Mouse (Mus musculus): Measurements from ENCODE around the gene Traf5. TPM values are rescaled to one million over a fixed set of nuclear protein-coding genes. Genes with fewer than 3 reads are reported as not detected.
A peak's percentile ranks its signal among the peaks of the same experiment; 100 is the strongest.

Gene Traf5
- polyA plus RNA-seq, 1 experiment from 2014 or later: 2.3 TPM

DNA sequence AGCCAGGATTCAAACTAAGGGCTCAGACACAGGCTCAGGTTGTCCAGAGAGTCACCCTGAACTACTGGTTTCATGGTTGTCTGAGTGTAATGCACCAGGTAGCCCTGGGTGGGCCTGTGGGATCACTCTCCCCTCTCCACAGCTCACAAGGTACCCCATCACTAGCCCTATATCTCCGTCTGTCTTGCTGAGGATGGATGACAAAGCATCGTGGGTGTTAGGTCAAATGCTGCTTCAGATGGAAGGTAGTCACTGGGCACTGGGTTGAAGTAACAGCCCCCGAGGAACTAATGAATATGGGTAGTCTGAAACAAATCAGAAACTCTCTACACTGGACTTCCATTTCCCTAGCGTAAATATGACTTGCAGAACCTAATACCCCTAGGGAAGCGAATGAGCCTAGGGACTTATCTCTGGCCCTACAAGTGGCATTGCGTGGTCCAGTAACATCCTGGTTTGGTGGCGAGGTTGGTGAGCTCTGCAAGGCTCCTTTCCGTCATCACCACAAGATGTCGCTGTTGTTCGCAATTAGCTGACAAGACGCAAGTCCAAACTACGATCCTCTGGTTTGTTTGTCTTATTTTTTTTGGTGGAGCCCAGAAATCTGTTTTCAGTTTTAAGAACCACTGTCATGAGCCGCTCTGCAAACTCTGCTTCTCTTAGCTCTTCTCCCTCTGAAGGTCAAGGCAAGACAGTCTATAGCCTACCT, 127.4 kb downstream of the Traf5 start:
- Histone ChIP-seq H3K4me1 (peaks cover 12% of the 10 kb centered on the region), H3K27me3 (ENCODE audit: poor library complexity, severe bottlenecking) (no peaks in the 10 kb centered on the region)
- WGBS: 19% methylated on average over 13 of the region's 13 CpGs

DNA sequence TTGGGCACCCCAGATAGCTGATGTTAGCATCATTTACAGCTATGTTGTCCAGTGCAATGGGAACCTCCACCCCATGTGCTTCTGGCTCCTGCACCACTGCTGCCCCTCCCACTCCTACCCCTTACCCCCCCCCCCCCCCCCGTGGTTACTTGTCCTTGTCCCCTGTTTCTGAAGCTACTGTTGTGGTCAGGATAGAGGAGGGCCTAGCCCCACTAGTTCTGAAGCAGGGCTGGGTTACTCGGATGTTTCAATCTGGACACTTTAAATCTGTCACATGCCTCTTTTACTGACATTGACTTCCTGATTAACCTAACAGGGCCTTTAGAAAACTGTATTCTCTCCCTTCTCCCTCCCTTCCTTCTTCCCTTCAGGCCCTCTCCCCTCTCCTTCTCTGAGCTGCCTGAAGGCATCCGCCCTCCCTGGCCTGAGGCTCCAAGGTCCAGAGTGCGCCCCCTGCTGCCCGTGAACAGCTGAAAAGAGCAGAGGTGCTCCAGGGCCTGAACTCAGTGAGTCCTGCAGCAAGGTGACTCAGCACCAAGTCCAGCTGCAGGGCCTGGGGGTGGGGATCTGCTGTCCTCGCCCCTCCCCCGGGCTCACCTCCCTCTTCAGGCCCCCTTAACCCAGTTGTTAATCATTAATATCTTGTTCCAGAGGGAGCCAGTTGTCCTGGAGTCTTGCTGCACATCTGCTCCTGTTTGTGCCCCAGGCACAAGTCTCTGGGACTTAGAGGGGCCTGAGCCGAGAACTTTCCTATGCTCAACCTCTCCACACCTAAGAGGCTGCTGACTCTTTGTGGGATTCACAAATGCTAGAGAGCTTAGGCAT, 128.2 kb downstream of the Traf5 start:
- no peak overlapping the region for H3K4me3 ChIP-seq
- no peaks in the 10 kb centered on the region for H3K9me3 ChIP-seq
- WGBS: 27% methylated on average over 8 of the region's 8 CpGs
- H3K36me3 ChIP-seq (replicated peaks): no peaks in the 10 kb centered on the region
- H3K27ac ChIP-seq: no peak overlapping the region
- DNase-seq (ENCODE audit: extremely low spot score, low spot score): peak; percentile 79
- no peaks in the 10 kb centered on the region for H3K27me3 ChIP-seq (ENCODE audit: poor library complexity, severe bottlenecking)
- peaks cover 8% of the 10 kb centered on the region; the same call in 1 of the 2 replicates for H3K4me1 ChIP-seq

More for the DNA sequence above, 127.4 kb downstream of the Traf5 start:
- no peaks in the 10 kb centered on the region for H3K9me3 ChIP-seq
- DNase-seq (ENCODE audit: extremely low spot score, low spot score): peak; percentile 76
- no peaks in the 10 kb centered on the region for H3K36me3 ChIP-seq (replicated peaks)
- no peak overlapping the region for H3K4me3 ChIP-seq
- no peak overlapping the region for H3K27ac ChIP-seq

DNA sequence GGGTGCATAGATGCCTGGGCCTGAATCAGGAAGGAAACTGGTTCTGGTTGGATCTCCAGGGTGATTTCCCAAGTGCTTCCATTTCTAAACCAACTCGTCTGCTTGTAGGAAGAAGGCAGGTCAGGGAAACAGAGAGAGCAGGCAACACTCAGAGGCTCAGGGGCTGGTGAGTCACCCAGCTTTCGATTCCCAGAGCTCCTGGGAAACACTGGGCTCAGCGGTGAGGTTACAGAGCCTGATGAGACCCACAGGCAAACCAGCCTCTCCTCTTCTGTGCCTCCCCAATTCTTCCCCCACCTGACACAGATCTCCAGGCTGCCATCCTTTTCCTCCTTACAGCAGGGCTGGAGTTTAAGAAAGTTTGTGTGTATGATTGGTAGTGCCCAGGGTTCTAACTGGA, 128.9 kb downstream of the Traf5 start:
- 84% methylated on average over 3 of the region's 3 CpGs for WGBS
- no peak for DNase-seq (ENCODE audit: extremely low spot score, low spot score)
- Histone ChIP-seq H3K4me1 (peaks cover 8% of the 10 kb centered on the region; the same call in 1 of the 2 replicates), H3K27me3 (ENCODE audit: poor library complexity, severe bottlenecking) (no peaks in the 10 kb centered on the region), H3K27ac (no peak overlapping the region), H3K36me3 (replicated peaks) (no peaks in the 10 kb centered on the region), H3K4me3 (no peak overlapping the region), H3K9me3 (no peaks in the 10 kb centered on the region)

DNA sequence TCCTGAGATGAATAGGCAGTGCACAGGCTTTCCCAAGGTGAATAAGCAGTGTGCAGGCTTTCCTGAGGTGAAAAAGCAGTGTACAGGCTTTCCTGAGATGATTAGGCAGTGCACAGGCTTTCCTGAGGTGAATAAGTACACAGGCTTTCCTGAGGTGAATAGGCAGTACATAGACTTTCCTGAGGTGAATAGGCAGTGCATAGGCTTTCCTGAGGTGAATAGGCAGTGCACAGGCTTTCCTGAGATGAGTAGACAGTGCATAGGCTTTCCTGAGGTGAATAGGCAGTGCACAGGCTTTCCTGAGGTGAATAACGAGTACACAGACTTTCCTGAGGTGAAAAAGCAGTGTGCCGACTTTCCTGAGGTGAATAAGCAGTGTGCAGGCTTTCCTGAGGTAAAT, 131.4 kb downstream of the Traf5 start:
- Histone ChIP-seq H3K36me3 (replicated peaks) (no peaks in the 10 kb centered on the region), H3K4me1 (peaks cover 8% of the 10 kb centered on the region; the same call in 1 of the 2 replicates), H3K27me3 (ENCODE audit: poor library complexity, severe bottlenecking) (no peaks in the 10 kb centered on the region), H3K9me3 (no peaks in the 10 kb centered on the region), H3K4me3 (no peak overlapping the region), H3K27ac (no peak overlapping the region)
- 63% methylated on average over 2 of the region's 2 CpGs for WGBS
- no peak for DNase-seq (ENCODE audit: extremely low spot score, low spot score)

DNA sequence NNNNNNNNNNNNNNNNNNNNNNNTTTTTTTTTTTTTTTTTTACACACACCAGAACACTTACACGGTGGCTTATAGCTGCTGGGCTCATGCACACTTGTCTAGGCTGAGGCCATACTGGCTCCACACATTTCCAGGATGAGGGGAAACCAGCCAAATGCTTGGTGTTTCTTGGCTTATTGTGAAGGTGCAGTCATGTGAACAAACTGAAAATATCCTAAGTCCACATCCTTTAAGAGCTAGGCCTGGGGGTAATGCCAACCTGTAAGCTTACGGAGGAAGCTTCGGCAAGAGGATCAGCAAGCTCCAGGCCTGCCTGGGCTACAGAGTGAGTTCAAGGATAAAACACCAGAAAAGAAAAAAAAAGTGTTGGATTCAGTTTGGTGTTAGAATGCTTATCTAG, 135.0 kb downstream of the Traf5 start:
- Histone ChIP-seq H3K27ac (no peak overlapping the region), H3K27me3 (ENCODE audit: poor library complexity, severe bottlenecking) (no peaks in the 10 kb centered on the region), H3K9me3 (no peaks in the 10 kb centered on the region), H3K36me3 (replicated peaks) (no peaks in the 10 kb centered on the region), H3K4me3 (no peak overlapping the region), H3K4me1 (0 out of 2 replicates have a peak, but pooled peaks cover 5% of the 10 kb centered on the region)
- no peak for DNase-seq (ENCODE audit: extremely low spot score, low spot score)
- 96% methylated on average over 3 of the region's 3 CpGs for WGBS

DNA sequence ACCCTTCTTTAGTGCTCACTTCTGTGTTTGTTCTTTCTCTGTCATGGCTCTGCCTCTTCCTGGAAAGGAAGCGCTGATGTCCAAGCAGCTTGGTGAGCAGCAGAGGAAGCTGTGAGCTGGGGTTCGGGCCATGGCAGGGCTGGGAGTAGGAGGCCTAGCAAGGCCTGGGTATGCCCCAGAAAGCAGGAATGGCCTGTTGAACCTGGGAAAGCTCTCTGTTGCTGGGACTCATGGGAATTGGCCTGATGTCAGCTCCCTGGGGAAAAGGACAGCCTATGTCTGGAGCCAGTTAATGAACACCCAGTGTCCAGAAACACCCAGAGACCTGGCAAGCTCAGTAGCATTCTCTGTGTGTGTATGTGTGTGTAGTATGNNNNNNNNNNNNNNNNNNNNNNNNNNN, 135.5 kb downstream of the Traf5 start:
- DNase-seq (ENCODE audit: extremely low spot score, low spot score): no peak
- Histone ChIP-seq H3K4me1 (0 out of 2 replicates have a peak, but pooled peaks cover 5% of the 10 kb centered on the region), H3K27ac (no peak overlapping the region), H3K9me3 (no peaks in the 10 kb centered on the region), H3K36me3 (replicated peaks) (no peaks in the 10 kb centered on the region), H3K27me3 (ENCODE audit: poor library complexity, severe bottlenecking) (no peaks in the 10 kb centered on the region), H3K4me3 (no peak overlapping the region)
- 92% methylated on average over 2 of the region's 2 CpGs for WGBS

DNA sequence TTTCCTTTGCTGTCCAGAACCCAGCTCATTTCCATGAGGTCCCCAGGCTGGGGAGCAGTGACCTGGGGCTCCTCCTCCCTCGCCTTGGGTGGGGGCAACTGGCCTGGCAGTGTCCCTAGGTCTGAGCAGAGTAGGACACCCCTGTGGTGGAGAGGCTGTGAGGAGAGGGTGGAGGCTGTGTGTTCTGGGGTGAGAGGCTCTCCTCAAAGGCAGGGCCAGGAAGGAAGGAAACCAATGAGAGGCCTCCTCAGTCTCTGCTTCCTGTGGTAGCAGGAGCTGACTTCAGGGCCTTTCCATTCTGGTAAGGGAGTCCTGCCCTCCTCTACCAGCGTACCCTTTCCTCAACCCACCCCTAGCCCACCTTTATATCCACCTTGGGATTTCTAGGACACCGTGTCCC, 136.1 kb downstream of the Traf5 start:
- no peak for DNase-seq (ENCODE audit: extremely low spot score, low spot score)
- H3K27ac ChIP-seq: no peak overlapping the region

DNA sequence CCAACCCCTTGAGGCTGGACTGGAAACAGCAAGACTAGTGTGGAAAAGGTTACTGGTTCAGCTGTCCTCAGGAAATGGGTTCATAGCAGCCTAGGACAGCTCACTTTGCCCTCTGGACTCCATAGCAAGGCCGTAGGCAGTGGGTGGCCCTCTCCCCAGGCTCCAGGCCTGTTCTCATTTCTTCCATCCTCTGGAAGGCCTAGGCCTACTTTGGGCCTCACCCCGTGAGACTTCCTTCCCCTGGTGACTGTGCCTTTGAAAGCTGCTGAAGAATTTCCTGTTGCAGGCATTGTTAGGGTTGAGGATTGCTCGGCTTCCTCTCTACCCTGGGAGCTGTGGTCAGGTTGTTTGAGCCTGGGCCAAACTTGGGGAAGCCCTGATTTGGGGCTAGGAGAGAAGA, 137.3 kb downstream of the Traf5 start:
- H3K9me3 ChIP-seq: no peaks in the 10 kb centered on the region
- DNase-seq (ENCODE audit: extremely low spot score, low spot score): no peak
- WGBS: 70% methylated on average over 3 of the region's 3 CpGs

More for the DNA sequence above, 136.1 kb downstream of the Traf5 start:
- H3K4me3 ChIP-seq: no peak overlapping the region
- no peaks in the 10 kb centered on the region for H3K9me3 ChIP-seq
- no peaks in the 10 kb centered on the region for H3K27me3 ChIP-seq (ENCODE audit: poor library complexity, severe bottlenecking)
- no peaks in the 10 kb centered on the region for H3K36me3 ChIP-seq (replicated peaks)
- H3K4me1 ChIP-seq: 0 out of 2 replicates have a peak, but pooled peaks cover 5% of the 10 kb centered on the region
- WGBS: 81% methylated on average over 3 of the region's 3 CpGs

DNA sequence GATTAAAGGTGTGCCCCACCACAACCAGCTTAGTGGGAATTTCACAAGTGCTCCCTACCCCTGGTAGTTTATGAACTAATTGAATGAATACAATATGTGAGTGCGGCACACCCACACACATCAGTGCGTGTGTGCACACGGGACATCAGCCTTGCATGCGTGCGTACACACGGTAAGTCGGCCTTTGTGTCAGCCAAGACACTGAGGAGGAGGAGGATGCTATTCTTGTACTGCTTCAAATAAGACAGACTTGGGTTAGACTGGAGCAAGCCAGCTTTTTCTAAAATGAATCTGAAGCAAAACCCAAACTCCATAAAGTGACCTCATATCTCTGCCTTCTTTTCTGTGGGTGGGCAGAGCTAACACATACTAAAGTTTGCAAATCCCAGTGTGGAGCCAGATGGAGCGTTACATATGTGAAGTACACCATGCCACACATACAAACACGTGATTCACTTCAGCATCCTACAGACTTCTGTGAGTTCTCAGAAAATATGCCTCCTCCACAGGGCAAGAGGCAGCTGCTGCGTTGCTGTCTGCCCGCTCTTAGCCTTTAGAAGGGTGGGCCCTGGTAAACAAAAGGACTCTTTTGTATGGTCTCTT, 139.5 kb downstream of the Traf5 start:
- WGBS: 93% methylated on average over 11 of the region's 11 CpGs
- H3K27me3 ChIP-seq (ENCODE audit: poor library complexity, severe bottlenecking): no peaks in the 10 kb centered on the region
- H3K36me3 ChIP-seq (replicated peaks): no peaks in the 10 kb centered on the region
- DNase-seq (ENCODE audit: extremely low spot score, low spot score): no peak
- H3K4me3 ChIP-seq: no peak overlapping the region
- no peaks in the 10 kb centered on the region for H3K9me3 ChIP-seq
- H3K4me1 ChIP-seq: peaks cover 6% of the 10 kb centered on the region; the same call in 1 of the 2 replicates
- H3K27ac ChIP-seq: no peak overlapping the region

More for the DNA sequence above, 137.3 kb downstream of the Traf5 start:
- H3K27me3 ChIP-seq (ENCODE audit: poor library complexity, severe bottlenecking): no peaks in the 10 kb centered on the region
- no peaks in the 10 kb centered on the region for H3K36me3 ChIP-seq (replicated peaks)
- peak overlapping the region; percentile 53; the same call in 1 of the 2 replicates for H3K27ac ChIP-seq
- H3K4me1 ChIP-seq: 0 out of 2 replicates have a peak, but pooled peaks cover 5% of the 10 kb centered on the region
- H3K4me3 ChIP-seq: no peak overlapping the region

DNA sequence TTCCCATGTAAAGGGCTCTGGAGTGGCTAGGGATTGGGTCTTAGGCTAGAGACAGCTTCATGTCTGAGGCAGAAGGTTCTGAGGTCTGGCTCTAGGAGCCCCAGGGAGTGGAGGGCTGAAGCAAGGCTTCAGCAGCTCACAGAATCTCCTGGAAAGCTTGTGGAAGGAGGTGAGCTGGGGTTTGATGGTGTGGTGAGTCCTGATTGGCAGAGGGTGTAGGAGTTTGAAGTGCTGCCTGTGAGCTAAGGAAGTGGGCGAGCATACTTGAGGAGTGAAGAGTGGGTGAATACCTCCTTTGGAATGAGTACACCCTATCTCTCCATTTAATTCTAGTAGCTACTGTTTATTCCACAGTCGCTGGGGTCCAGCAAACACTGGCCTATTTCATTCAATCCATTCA, 141.7 kb downstream of the Traf5 start:
- no peak for DNase-seq (ENCODE audit: extremely low spot score, low spot score)
- Histone ChIP-seq H3K27me3 (ENCODE audit: poor library complexity, severe bottlenecking) (no peaks in the 10 kb centered on the region), H3K36me3 (replicated peaks) (no peaks in the 10 kb centered on the region), H3K4me3 (no peak overlapping the region), H3K27ac (no peak overlapping the region), H3K9me3 (no peaks in the 10 kb centered on the region), H3K4me1 (peaks cover 11% of the 10 kb centered on the region; the same call in 1 of the 2 replicates)
- 66% methylated on average over 2 of the region's 2 CpGs for WGBS

DNA sequence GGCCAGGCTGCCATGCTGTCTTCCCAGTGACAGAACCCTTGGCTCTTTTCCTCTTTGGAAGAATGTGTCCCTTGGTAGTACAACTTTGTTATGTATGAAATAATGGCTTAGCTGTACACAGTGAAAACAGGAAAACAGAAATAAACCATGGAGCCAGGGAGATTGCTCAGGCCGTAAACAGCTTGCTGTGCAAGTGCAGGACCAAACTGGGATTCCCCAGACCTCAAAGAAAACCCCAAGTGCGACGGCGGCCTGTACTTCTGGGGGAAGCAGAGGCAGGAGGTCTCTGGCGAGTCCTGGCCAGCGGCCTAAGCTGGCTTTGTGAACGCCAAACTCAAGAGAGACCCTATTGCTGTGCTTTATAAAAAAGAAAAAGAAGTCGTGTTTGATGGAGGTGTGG, 143.8 kb downstream of the Traf5 start:
- Histone ChIP-seq H3K4me3 (no peak overlapping the region), H3K9me3 (no peaks in the 10 kb centered on the region), H3K4me1 (peaks cover 8% of the 10 kb centered on the region; the same call in 1 of the 2 replicates), H3K27me3 (ENCODE audit: poor library complexity, severe bottlenecking) (no peaks in the 10 kb centered on the region), H3K36me3 (replicated peaks) (no peaks in the 10 kb centered on the region), H3K27ac (no peak overlapping the region)
- 85% methylated on average over 8 of the region's 8 CpGs for WGBS
- no peak for DNase-seq (ENCODE audit: extremely low spot score, low spot score)

DNA sequence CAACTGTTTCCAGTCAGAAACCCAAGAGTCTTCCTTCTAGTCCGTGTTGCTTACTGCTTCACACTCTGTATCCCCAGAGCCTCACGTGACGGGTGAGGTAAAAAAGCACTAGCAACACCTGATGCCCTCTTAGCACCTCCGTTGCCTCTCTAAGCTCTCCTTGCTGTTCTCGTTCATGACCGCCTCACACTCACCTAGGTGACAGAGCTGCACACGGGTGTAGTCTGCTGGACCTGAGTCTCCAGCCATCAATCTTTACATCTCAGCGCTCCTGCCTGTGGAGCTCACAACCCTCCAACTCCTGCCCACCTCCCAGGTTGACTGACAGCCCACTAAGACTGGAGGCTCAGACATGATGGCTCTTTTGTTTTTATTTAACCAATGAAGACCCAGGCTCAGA, 144.6 kb downstream of the Traf5 start:
- WGBS: 79% methylated on average over 8 of the region's 8 CpGs
- DNase-seq (ENCODE audit: extremely low spot score, low spot score): no peak
- no peak overlapping the region for H3K27ac ChIP-seq
- H3K27me3 ChIP-seq (ENCODE audit: poor library complexity, severe bottlenecking): no peaks in the 10 kb centered on the region
- H3K9me3 ChIP-seq: no peaks in the 10 kb centered on the region
- no peaks in the 10 kb centered on the region for H3K36me3 ChIP-seq (replicated peaks)
- H3K4me3 ChIP-seq: no peak overlapping the region
- H3K4me1 ChIP-seq: peaks cover 8% of the 10 kb centered on the region; the same call in 1 of the 2 replicates
